Mouse (Mus musculus) 3T3-L1 (cell line): ENCODE measurements around the gene Nnmt.

ENCODE experiments used
- DNase-seq: peaks from one replicate; pipeline ENCODE4 v3.0.0-alpha.2; 2015; ENCODE audit warnings: low read depth, low spot score

Gene Nnmt

GRCm38 (mm10) chr9:48559482-48560139 lies 45.3 kb downstream of the Nnmt start:
- peak; percentile 64 for DNase-seq

GRCm38 (mm10) chr9:48558637-48559036 lies 46.3 kb downstream of the Nnmt start:
- no peak for DNase-seq

- DNase-seq: no peak
Measured at GRCm38 (mm10) chr9:48549056-48549455, 55.9 kb downstream of the Nnmt start.

- DNase-seq: no peak
Measured at GRCm38 (mm10) chr9:48547233-48547632, 57.7 kb downstream of the Nnmt start.
